Mouse (Mus musculus): ENCODE data around the gene Rfx2. TPM values are rescaled to one million over a fixed set of nuclear protein-coding genes. Genes with fewer than 3 reads are reported as not detected.

The Rfx2 gene
- polyA plus RNA-seq, 1 experiment from 2014 or later, result 3.5 TPM

DNA sequence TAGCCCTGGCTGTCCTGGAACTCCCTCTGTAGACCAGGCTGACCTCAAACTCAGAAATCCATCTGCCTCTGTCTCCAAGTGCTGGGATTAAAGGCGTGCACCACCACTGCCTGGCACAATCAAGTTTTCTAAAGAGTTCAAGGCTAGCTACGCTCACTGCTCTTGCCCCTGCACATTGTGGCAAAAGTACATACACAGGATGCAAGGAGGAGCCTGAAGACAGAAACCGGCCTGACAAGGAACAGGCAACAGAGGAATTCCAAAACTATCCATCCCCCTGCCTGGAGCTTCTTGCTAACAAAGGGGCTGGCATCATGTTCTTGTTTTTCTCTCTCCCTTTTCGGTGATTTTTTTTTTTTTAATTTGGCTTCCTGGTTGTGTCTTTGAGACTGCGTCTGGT lies 86.6 kb downstream of the Rfx2 start:
- no peaks in the 10 kb centered on the region for H3K36me3 ChIP-seq (ENCODE audit: control insufficient read depth, insufficient read depth, low read length)
- H3K9me3 ChIP-seq (ENCODE audit: control insufficient read depth, low read length), result no peaks in the 10 kb centered on the region
- H3K4me2 ChIP-seq (ENCODE audit: low read depth, low read length), result no peak overlapping the region
- DNase-seq (ENCODE audit: low spot score), result peak; percentile 80
- no peak overlapping the region for H3K4me3 ChIP-seq (ENCODE audit: low read depth, low read length)
- peak; percentile 51; the same call in 1 of the 2 replicates for ATAC-seq (ENCODE audit: low read depth)
- 41% methylated on average over 5 of the region's 5 CpGs for WGBS
- no peak overlapping the region; the same call in 1 of the 2 replicates for H3K27ac ChIP-seq (replicated peaks; ENCODE audit: low read depth, low read length)
- no peaks in the 10 kb centered on the region for H3K27me3 ChIP-seq (replicated peaks; ENCODE audit: control insufficient read depth, insufficient read depth, low read length)
- H3K9ac ChIP-seq (ENCODE audit: low read depth, low read length), result no peak overlapping the region
- no peaks in the 10 kb centered on the region for H3K4me1 ChIP-seq (ENCODE audit: control insufficient read depth, insufficient read depth, low read length)

DNA sequence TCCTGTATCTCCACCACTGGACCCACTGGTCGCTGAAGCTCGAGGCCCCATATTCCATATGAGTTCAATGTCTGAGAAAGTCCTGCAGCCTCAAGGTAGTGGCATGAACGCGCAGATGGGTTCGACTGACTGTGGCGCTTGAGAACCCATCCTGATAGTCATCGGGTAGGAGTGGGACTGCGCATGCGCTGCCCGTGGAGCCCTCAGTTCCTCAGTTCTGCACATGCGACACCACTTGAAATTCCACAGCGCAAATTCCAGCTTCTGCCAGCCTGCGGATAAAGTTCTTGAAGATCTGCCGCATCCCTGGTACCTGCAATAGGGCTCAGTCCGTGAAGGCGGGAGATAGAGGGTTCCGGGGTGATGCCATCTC lies 90.0 kb downstream of the Rfx2 start:
- ATAC-seq (ENCODE audit: low read depth), result no peak

DNA sequence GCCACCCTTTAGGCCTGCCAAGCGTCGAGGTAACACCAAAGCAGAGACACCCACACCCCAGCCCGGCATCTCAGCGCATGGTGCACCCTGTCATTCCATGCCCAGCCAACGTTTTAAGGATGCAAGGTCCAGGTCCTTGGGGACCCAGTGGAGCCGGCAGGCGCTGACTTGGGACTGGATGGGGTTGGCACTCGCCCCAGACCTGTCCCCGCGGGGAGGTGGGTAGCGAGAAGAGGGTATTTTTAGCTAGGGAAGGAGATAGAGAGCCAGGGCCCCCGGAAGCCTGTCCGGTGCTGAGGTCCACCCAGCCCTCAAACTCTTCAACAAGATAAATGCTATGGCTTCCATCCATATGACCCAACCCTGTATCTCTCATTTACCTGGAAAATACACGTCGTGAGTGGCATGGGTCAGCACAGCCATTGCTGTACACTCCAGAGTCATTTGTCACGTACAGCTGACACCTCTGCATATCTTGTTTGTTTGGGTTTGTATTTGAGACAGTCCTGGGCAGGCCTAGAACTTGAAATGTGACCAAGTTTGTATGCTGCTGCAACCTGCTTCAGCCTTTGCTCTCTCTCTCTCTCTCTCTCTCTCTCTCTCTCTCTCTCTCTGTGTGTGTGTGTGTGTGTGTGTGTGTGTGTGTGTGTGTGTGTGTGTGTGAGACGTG lies 90.6 kb downstream of the Rfx2 start:
- no peaks in the 10 kb centered on the region for H3K9me3 ChIP-seq (ENCODE audit: control insufficient read depth, low read length)
- H3K4me2 ChIP-seq (ENCODE audit: low read depth, low read length), result no peak overlapping the region
- H3K27ac ChIP-seq (replicated peaks; ENCODE audit: low read depth, low read length), result no peak overlapping the region
- 87% methylated on average over 17 of the region's 17 CpGs for WGBS
- H3K36me3 ChIP-seq (ENCODE audit: control insufficient read depth, insufficient read depth, low read length), result no peaks in the 10 kb centered on the region
- H3K4me1 ChIP-seq (ENCODE audit: control insufficient read depth, insufficient read depth, low read length), result no peaks in the 10 kb centered on the region
- H3K9ac ChIP-seq (ENCODE audit: low read depth, low read length), result no peak overlapping the region
- ATAC-seq (ENCODE audit: low read depth), result no peak
- no peak overlapping the region for H3K4me3 ChIP-seq (ENCODE audit: low read depth, low read length)
- no peaks in the 10 kb centered on the region for H3K27me3 ChIP-seq (replicated peaks; ENCODE audit: control insufficient read depth, insufficient read depth, low read length)
- no peak for DNase-seq (ENCODE audit: low spot score)

More for the DNA sequence above, 90.0 kb downstream of the Rfx2 start:
- H3K9me3 ChIP-seq (ENCODE audit: control insufficient read depth, low read length), result no peaks in the 10 kb centered on the region
- no peak overlapping the region for H3K4me2 ChIP-seq (ENCODE audit: low read depth, low read length)
- H3K4me3 ChIP-seq (ENCODE audit: low read depth, low read length), result no peak overlapping the region
- 82% methylated on average over 17 of the region's 17 CpGs for WGBS
- H3K36me3 ChIP-seq (ENCODE audit: control insufficient read depth, insufficient read depth, low read length), result no peaks in the 10 kb centered on the region
- H3K27me3 ChIP-seq (replicated peaks; ENCODE audit: control insufficient read depth, insufficient read depth, low read length), result no peaks in the 10 kb centered on the region
- DNase-seq (ENCODE audit: low spot score), result no peak
- H3K4me1 ChIP-seq (ENCODE audit: control insufficient read depth, insufficient read depth, low read length), result no peaks in the 10 kb centered on the region
- no peak overlapping the region for H3K9ac ChIP-seq (ENCODE audit: low read depth, low read length)
- no peak overlapping the region for H3K27ac ChIP-seq (replicated peaks; ENCODE audit: low read depth, low read length)

DNA sequence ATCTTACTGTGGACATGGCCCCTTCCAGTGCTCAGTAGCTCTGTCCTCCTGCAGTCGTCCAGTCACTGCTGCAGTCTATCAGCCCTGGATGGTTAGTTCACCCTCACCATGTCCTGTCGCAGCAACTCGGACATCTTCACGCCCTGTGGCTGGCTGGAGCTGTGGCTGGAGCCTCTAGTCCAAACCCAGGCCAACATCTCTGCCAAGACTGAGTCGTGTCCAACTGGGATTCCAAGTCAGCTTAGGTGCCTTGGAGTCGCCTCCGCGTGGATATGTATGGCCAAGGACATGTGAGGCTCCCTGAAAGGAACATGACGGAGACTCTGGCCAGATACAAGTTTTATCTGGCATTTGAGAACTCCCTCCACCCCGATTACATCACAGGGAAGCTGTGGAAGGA lies 92.6 kb downstream of the Rfx2 start:
- no peak for ATAC-seq (ENCODE audit: low read depth)
- Histone ChIP-seq H3K27ac (replicated peaks; ENCODE audit: low read depth, low read length) (no peak overlapping the region), H3K4me2 (ENCODE audit: low read depth, low read length) (no peak overlapping the region), H3K4me1 (ENCODE audit: control insufficient read depth, insufficient read depth, low read length) (no peaks in the 10 kb centered on the region), H3K27me3 (replicated peaks; ENCODE audit: control insufficient read depth, insufficient read depth, low read length) (no peaks in the 10 kb centered on the region), H3K9ac (ENCODE audit: low read depth, low read length) (no peak overlapping the region), H3K9me3 (ENCODE audit: control insufficient read depth, low read length) (no peaks in the 10 kb centered on the region), H3K36me3 (ENCODE audit: control insufficient read depth, insufficient read depth, low read length) (no peaks in the 10 kb centered on the region), H3K4me3 (ENCODE audit: low read depth, low read length) (no peak overlapping the region)
- no peak for DNase-seq (ENCODE audit: low spot score)
- 82% methylated on average over 10 of the region's 10 CpGs for WGBS

DNA sequence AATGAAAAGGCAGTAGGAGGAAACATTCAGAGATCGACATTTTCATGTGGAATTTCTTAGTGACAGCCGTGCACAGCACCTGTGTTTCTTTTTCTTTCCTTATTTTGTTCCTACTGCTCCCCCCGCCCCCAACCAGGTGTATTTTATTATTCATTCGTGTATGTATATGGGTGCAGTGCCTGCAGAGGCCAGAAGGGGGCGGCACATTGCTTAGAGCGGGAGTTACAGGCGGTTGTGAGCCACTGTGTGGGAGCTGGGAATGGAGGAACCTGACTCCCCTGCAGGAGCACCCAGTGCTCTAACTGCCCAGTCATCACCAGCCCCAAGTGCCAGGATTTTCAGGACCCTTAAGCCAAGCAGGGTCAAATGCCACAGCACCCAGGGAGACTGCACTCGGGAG lies 94.3 kb downstream of the Rfx2 start:
- Histone ChIP-seq H3K36me3 (ENCODE audit: control insufficient read depth, insufficient read depth, low read length) (no peaks in the 10 kb centered on the region), H3K4me1 (ENCODE audit: control insufficient read depth, insufficient read depth, low read length) (no peaks in the 10 kb centered on the region), H3K27me3 (replicated peaks; ENCODE audit: control insufficient read depth, insufficient read depth, low read length) (no peaks in the 10 kb centered on the region), H3K9ac (ENCODE audit: low read depth, low read length) (no peak overlapping the region), H3K9me3 (ENCODE audit: control insufficient read depth, low read length) (no peaks in the 10 kb centered on the region), H3K4me3 (ENCODE audit: low read depth, low read length) (no peak overlapping the region), H3K4me2 (ENCODE audit: low read depth, low read length) (no peak overlapping the region), H3K27ac (replicated peaks; ENCODE audit: low read depth, low read length) (no peak overlapping the region)
- no peak for ATAC-seq (ENCODE audit: low read depth)
- WGBS, result 47% methylated on average over 8 of the region's 8 CpGs
- DNase-seq (ENCODE audit: low spot score), result no peak

DNA sequence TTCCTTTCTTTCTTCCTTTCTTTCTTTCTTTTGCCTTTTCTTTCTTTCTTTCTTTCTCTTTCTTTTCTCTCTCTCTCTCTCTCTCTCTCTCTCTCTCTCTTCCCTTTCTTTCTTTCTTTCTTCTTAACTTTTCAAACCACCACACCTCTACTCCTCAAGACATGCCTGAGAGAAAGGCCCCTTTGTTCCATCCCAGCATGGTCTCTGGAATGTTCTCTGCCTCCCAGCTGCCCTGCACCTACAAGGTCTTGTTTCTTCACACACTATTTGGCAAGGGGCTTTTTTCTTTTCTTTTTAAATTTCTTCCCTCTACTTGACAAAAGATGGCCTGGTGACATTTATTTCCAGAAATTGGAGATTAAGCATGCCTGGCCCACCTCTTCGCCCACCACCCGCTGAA lies 101.2 kb downstream of the Rfx2 start:
- WGBS, result 62% methylated on average over 2 of the region's 2 CpGs
- Histone ChIP-seq H3K27ac (replicated peaks; ENCODE audit: low read depth, low read length) (no peak overlapping the region), H3K9ac (ENCODE audit: low read depth, low read length) (no peak overlapping the region), H3K36me3 (ENCODE audit: control insufficient read depth, insufficient read depth, low read length) (0 out of 2 replicates have a peak, but pooled peaks cover 4% of the 10 kb centered on the region), H3K9me3 (ENCODE audit: control insufficient read depth, low read length) (no peaks in the 10 kb centered on the region), H3K27me3 (replicated peaks; ENCODE audit: control insufficient read depth, insufficient read depth, low read length) (no peaks in the 10 kb centered on the region), H3K4me3 (ENCODE audit: low read depth, low read length) (no peak overlapping the region), H3K4me2 (ENCODE audit: low read depth, low read length) (no peak overlapping the region), H3K4me1 (ENCODE audit: control insufficient read depth, insufficient read depth, low read length) (peaks cover 5% of the 10 kb centered on the region)
- ATAC-seq (ENCODE audit: low read depth) (no peak), DNase-seq (ENCODE audit: low spot score) (no peak)

DNA sequence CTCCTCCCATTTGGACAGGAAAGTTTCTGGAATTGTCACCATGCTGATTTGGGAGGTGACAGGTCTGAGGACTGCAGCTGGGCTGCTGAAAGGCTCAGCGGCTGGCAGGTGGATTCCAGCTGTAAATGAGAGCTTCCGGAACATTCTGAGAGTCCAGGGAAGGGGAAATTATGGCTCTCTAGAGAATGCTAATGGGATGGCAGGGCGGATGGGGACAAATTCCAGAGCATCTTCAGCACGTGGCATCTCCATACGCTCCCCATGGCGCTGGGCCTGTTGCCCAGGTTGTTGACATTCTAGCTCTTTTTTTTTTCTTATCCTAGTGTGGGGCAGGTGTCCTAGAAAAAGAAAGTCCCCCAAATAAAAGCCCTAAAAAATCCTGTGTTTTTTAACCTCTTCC lies 101.7 kb downstream of the Rfx2 start:
- DNase-seq (ENCODE audit: low spot score) (no peak), ATAC-seq (ENCODE audit: low read depth) (no peak)
- Histone ChIP-seq H3K4me1 (ENCODE audit: control insufficient read depth, insufficient read depth, low read length) (peaks cover 5% of the 10 kb centered on the region), H3K9ac (ENCODE audit: low read depth, low read length) (no peak overlapping the region), H3K4me3 (ENCODE audit: low read depth, low read length) (no peak overlapping the region), H3K27ac (replicated peaks; ENCODE audit: low read depth, low read length) (no peak overlapping the region), H3K36me3 (ENCODE audit: control insufficient read depth, insufficient read depth, low read length) (0 out of 2 replicates have a peak, but pooled peaks cover 9% of the 10 kb centered on the region), H3K27me3 (replicated peaks; ENCODE audit: control insufficient read depth, insufficient read depth, low read length) (no peaks in the 10 kb centered on the region), H3K9me3 (ENCODE audit: control insufficient read depth, low read length) (no peaks in the 10 kb centered on the region), H3K4me2 (ENCODE audit: low read depth, low read length) (no peak overlapping the region)
- 42% methylated on average over 6 of the region's 6 CpGs for WGBS

DNA sequence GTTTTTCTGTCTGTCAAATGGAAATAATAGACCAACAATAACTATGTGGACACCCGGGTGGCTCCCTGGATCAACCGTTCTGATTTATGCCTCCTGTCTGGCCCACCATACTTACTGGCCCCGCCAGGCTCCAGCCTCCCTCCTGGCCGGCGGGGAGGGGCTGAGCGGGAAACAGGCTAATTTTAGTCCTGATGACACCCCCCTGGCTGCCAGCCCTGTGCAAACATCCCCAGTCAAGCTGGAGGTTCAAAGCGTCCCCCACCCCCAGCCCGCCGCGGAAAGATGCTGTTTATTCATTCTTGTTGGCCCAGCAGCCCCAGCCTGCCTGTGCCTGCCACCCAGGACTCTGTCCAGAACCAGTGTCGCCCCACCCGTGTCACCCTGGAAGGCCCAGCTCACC lies 102.7 kb downstream of the Rfx2 start:
- ATAC-seq (ENCODE audit: low read depth) (no peak), DNase-seq (ENCODE audit: low spot score) (peak; percentile 47)
- no peak overlapping the region for H3K4me3 ChIP-seq (ENCODE audit: low read depth, low read length)
- H3K4me1 ChIP-seq (ENCODE audit: control insufficient read depth, insufficient read depth, low read length), result peaks cover 5% of the 10 kb centered on the region
- H3K4me2 ChIP-seq (ENCODE audit: low read depth, low read length), result 0 out of 2 replicates have a peak overlapping the region, but pooled peaks have one; percentile 8
- 22% methylated on average over 11 of the region's 12 CpGs for WGBS
- H3K27ac ChIP-seq (replicated peaks; ENCODE audit: low read depth, low read length), result no peak overlapping the region
- peaks cover 19% of the 10 kb centered on the region for H3K36me3 ChIP-seq (ENCODE audit: control insufficient read depth, insufficient read depth, low read length)
- no peaks in the 10 kb centered on the region for H3K27me3 ChIP-seq (replicated peaks; ENCODE audit: control insufficient read depth, insufficient read depth, low read length)
- H3K9me3 ChIP-seq (ENCODE audit: control insufficient read depth, low read length), result no peaks in the 10 kb centered on the region
- no peak overlapping the region for H3K9ac ChIP-seq (ENCODE audit: low read depth, low read length)

DNA sequence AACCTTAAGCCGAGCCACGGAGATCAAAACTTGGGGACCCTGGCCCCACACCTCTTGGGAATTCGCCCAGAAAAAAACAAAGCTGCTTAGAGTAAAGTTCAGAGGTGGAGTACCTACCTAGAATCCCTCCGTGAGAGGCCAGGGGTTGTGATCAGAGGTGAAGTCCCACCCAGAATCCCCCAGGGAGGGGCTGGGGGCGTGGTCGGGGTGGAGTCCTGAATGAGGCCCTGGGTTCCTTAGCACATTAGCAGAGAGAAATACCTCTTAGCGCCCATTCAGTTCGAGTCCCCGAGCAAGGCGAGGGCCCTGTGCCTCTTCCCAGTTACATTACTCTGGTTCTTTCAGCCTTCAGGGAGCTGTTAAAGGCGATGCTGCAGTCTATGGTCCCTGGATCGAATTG lies 103.2 kb downstream of the Rfx2 start:
- Histone ChIP-seq H3K27ac (replicated peaks; ENCODE audit: low read depth, low read length) (0 out of 2 replicates have a peak overlapping the region, but pooled peaks have one; percentile 41), H3K27me3 (replicated peaks; ENCODE audit: control insufficient read depth, insufficient read depth, low read length) (no peaks in the 10 kb centered on the region), H3K9ac (ENCODE audit: low read depth, low read length) (no peak overlapping the region), H3K9me3 (ENCODE audit: control insufficient read depth, low read length) (no peaks in the 10 kb centered on the region), H3K4me3 (ENCODE audit: low read depth, low read length) (no peak overlapping the region), H3K4me2 (ENCODE audit: low read depth, low read length) (peak overlapping the region; percentile 8; the same call in 1 of the 2 replicates), H3K36me3 (ENCODE audit: control insufficient read depth, insufficient read depth, low read length) (peaks cover 23% of the 10 kb centered on the region), H3K4me1 (ENCODE audit: control insufficient read depth, insufficient read depth, low read length) (peaks cover 5% of the 10 kb centered on the region)
- 7% methylated on average over 12 of the region's 12 CpGs for WGBS
- ATAC-seq (ENCODE audit: low read depth), result peak; percentile 19
- DNase-seq (ENCODE audit: low spot score), result peak; percentile 44

Measured in embryonic facial prominence, embryonic 14.5 days (tissue).